ENCODE assay signal across 11 mouse cellular contexts in the genomic region with DNA sequence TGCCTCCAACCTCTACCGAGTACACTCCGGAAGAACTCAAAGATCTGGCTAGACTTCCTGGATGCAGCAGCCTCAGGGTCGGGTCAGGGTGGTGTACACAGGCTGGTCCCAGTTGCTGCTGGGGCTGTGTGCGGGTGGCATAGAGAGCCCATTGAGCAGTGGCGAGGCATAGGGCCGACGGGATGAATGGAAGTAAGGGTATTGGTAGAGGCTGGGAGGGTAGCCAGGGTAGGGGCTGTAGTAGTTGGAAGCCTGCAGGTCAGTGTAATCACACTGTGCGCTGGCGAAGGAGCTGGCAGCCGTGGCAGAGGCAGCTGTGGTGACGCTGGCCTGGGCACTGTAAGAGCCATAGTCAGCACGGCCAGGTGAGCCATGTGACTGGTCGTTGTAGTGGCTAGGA. TPM values are rescaled to one million over a fixed set of nuclear protein-coding genes. Genes with fewer than 3 reads are reported as not detected.
DNase-seq lines count a peak whose midpoint lies in the region; ATAC-seq lines count a peak whose summit lies in the region.
"Had no signal": no experiment of that assay in that cellular context is flagged by ENCODE, and none has a peak within 500 bp of the region (broad histone marks: within the 10 kb centered on the region; RNA-seq: fewer than 3 reads in every experiment).

No protein-coding gene starts in this region.

- DNase-seq in left cerebral cortex, postnatal 4 days, result peak; percentile 17
- no peak for DNase-seq in left cerebral cortex, adult 18-20 months (ENCODE audit: low spot score in 2 of 2)
- DNase-seq in embryonic facial prominence, embryonic 14.5 days (ENCODE audit: low spot score), result no peak
- DNase-seq in hindbrain, embryonic 14.5 days (ENCODE audit: low spot score), result no peak
- no peak for DNase-seq in adrenal gland, postnatal 4 days (ENCODE audit: low spot score in 2 of 2)
- no peak for DNase-seq in thymus, postnatal 36 days
- no peak for DNase-seq in c-Kit-positive CD71-positive TER-119-positive erythroid progenitor cells, embryonic 14.5 days (ENCODE audit: low spot score)

- H3K36me3 ChIP-seq in embryonic facial prominence, embryonic 14.5 days (ENCODE audit: control insufficient read depth, insufficient read depth, low read length), result 0 out of 2 replicates have a peak, but pooled peaks cover 6% of the 10 kb centered on the region
- H3K36me3 ChIP-seq in hindbrain, embryonic 14.5 days (replicated peaks; ENCODE audit: control insufficient read depth, insufficient read depth), result no peaks in the 10 kb centered on the region
- no peaks in the 10 kb centered on the region for H3K36me3 ChIP-seq in midbrain, embryonic 16.5 days (ENCODE audit: control insufficient read depth, insufficient read depth, low read length)

- no peaks in the 10 kb centered on the region for H3K9me3 ChIP-seq in embryonic facial prominence, embryonic 14.5 days (ENCODE audit: control insufficient read depth, low read length)
- H3K9me3 ChIP-seq in hindbrain, embryonic 14.5 days (ENCODE audit: control insufficient read depth, low read length), result no peaks in the 10 kb centered on the region
- no peaks in the 10 kb centered on the region for H3K9me3 ChIP-seq in midbrain, embryonic 16.5 days (replicated peaks; ENCODE audit: control insufficient read depth, low read length, poor library complexity, severe bottlenecking)

- no peak overlapping the region for H3K9ac ChIP-seq in embryonic facial prominence, embryonic 14.5 days (ENCODE audit: low read depth, low read length)
- peak overlapping the region; percentile 69; the same call in 1 of the 2 replicates for H3K9ac ChIP-seq in hindbrain, embryonic 14.5 days
- H3K9ac ChIP-seq in midbrain, embryonic 16.5 days (ENCODE audit: low read depth, low read length), result no peak overlapping the region
- H3K9ac ChIP-seq: liver, postnatal 0 days had no signal

- H3K27ac ChIP-seq in embryonic facial prominence, embryonic 14.5 days (replicated peaks; ENCODE audit: low read depth, low read length), result no peak overlapping the region
- H3K27ac ChIP-seq in hindbrain, embryonic 14.5 days, result peak overlapping the region; percentile 66; the same call in 1 of the 2 replicates
- no peak overlapping the region; the same call in 1 of the 2 replicates for H3K27ac ChIP-seq in midbrain, embryonic 16.5 days (ENCODE audit: low read length)
- H3K27ac ChIP-seq: heart, adult 2 months; kidney, postnatal 0 days had no signal

- H3K4me3 ChIP-seq in embryonic facial prominence, embryonic 14.5 days (ENCODE audit: low read depth, low read length), result no peak overlapping the region
- no peak overlapping the region; the same call in 1 of the 2 replicates for H3K4me3 ChIP-seq in hindbrain, embryonic 14.5 days (replicated peaks; ENCODE audit: low read length)
- H3K4me3 ChIP-seq in midbrain, embryonic 16.5 days (ENCODE audit: low read depth, low read length), result peak overlapping the region; percentile 19; the same call in 1 of the 2 replicates
- H3K4me3 ChIP-seq: heart, adult 2 months had no signal

- no peak for ATAC-seq in embryonic facial prominence, embryonic 14.5 days (ENCODE audit: low read depth)
- ATAC-seq in hindbrain, embryonic 14.5 days (ENCODE audit: low FRiP score), result no peak
- peak; percentile 22; the same call in 1 of the 2 replicates for ATAC-seq in midbrain, embryonic 16.5 days
- ATAC-seq: liver, postnatal 0 days had no signal

- intact Hi-C loops in left cerebral cortex, postnatal 4 days (cut with DNase I), result loop anchor here (2.0 kb wide), 1 partner anchor 132 kb away; no protein-coding TSS in a partner anchor

- peak overlapping the region; percentile 99; the same call in 1 of the 2 replicates for H3K4me2 ChIP-seq in embryonic facial prominence, embryonic 14.5 days (ENCODE audit: low read depth, low read length)
- peak overlapping the region; percentile 96 for H3K4me2 ChIP-seq in hindbrain, embryonic 14.5 days (replicated peaks)
- H3K4me2 ChIP-seq in midbrain, embryonic 16.5 days (ENCODE audit: low read length), result peak overlapping the region; percentile 39

- WGBS in embryonic facial prominence, embryonic 14.5 days, result 78% methylated on average over 12 of the region's 13 CpGs
- 73% methylated on average over 13 of the region's 13 CpGs for WGBS in hindbrain, embryonic 14.5 days
- WGBS in midbrain, embryonic 16.5 days, result 76% methylated on average over 13 of the region's 13 CpGs

- H3K27me3 ChIP-seq in embryonic facial prominence, embryonic 14.5 days (replicated peaks; ENCODE audit: control insufficient read depth, insufficient read depth, low read length), result peaks cover 19% of the 10 kb centered on the region
- peaks cover 32% of the 10 kb centered on the region for H3K27me3 ChIP-seq in hindbrain, embryonic 14.5 days (ENCODE audit: control insufficient read depth, insufficient read depth, low read length)
- peaks cover 29% of the 10 kb centered on the region for H3K27me3 ChIP-seq in midbrain, embryonic 16.5 days (ENCODE audit: control insufficient read depth, insufficient read depth, low read depth, low read length)

- peaks cover 28% of the 10 kb centered on the region for H3K4me1 ChIP-seq in embryonic facial prominence, embryonic 14.5 days (ENCODE audit: control insufficient read depth, insufficient read depth, low read length)
- peaks cover 45% of the 10 kb centered on the region for H3K4me1 ChIP-seq in hindbrain, embryonic 14.5 days (replicated peaks; ENCODE audit: control insufficient read depth, insufficient read depth, low read length)
- peaks cover 20% of the 10 kb centered on the region for H3K4me1 ChIP-seq in midbrain, embryonic 16.5 days (ENCODE audit: control insufficient read depth, insufficient read depth, low read length)

RNA-seq across cellular contexts. Expression of gene Sox8, which starts 3.2 kb away (rescaled TPM):
- 10 to 100 TPM; 29.9 to 38.1 TPM for total RNA-seq in left cerebral cortex, postnatal 4 days (2021)
- 10 to 100 TPM; 52.1 to 55.2 TPM for total RNA-seq in left cerebral cortex, adult 18-20 months (2021)
- polyA plus RNA-seq in embryonic facial prominence, embryonic 14.5 days (2014; fragmentation: Nextera tagmentation; extraction: Ambion mirVana), result 15.8 and 18.0 TPM in 2 replicates
- polyA plus RNA-seq in hindbrain, embryonic 14.5 days (2014; fragmentation: Nextera tagmentation; extraction: Ambion mirVana), result 18.5 and 20.1 TPM in 2 replicates
- polyA plus RNA-seq in midbrain, embryonic 16.5 days (2015; fragmentation: Nextera tagmentation; extraction: Ambion mirVana), result 10.1 and 16.2 TPM in 2 replicates
- 1 to 10 TPM; 2.4 TPM for total RNA-seq in adrenal gland, postnatal 4 days (2021)
- polyA plus RNA-seq: liver, postnatal 0 days had no signal

RNA-seq across cellular contexts. Expression of gene Lmf1, which starts 11.6 kb away (rescaled TPM):
- total RNA-seq in left cerebral cortex, postnatal 4 days (2021), result 10 to 100 TPM; 19.4 to 21.5 TPM
- 10 to 100 TPM; 19.1 to 20.2 TPM for total RNA-seq in left cerebral cortex, adult 18-20 months (2021)
- 27.3 and 30.1 TPM in 2 replicates for polyA plus RNA-seq in embryonic facial prominence, embryonic 14.5 days (2014; fragmentation: Nextera tagmentation; extraction: Ambion mirVana)
- 22.4 and 24.9 TPM in 2 replicates for polyA plus RNA-seq in hindbrain, embryonic 14.5 days (2014; fragmentation: Nextera tagmentation; extraction: Ambion mirVana)
- 20.4 and 20.6 TPM in 2 replicates for polyA plus RNA-seq in midbrain, embryonic 16.5 days (2015; fragmentation: Nextera tagmentation; extraction: Ambion mirVana)
- 10 to 100 TPM; 32.4 to 34.3 TPM for total RNA-seq in adrenal gland, postnatal 4 days (2021)

Comparison
In these comparisons a context has a peak if more than half of its experiments do, and no peak if none do; other contexts are left out.
1. H3K4me2 ChIP-seq: peak in every context shown above with its lines; median percentile 99 in embryonic facial prominence, embryonic 14.5 days; 96 in hindbrain, embryonic 14.5 days; 39 in midbrain, embryonic 16.5 days.
2. RNA of gene Sox8, which starts 3.2 kb away (total RNA-seq): 52.1 to 55.2 TPM in left cerebral cortex, adult 18-20 months and 29.9 to 38.1 TPM in left cerebral cortex, postnatal 4 days; 2.4 TPM in adrenal gland, postnatal 4 days; every median in the first group is over 4 times any median in the second.